Mouse (Mus musculus): ENCODE measurements around the gene Hnrnpab. TPM values are rescaled to one million over a fixed set of nuclear protein-coding genes. Genes with fewer than 3 reads are reported as not detected.
A peak's percentile ranks its signal among the peaks of the same experiment; 100 is the strongest.
"Not testable (repeated sequence)": the region's sequence is repeated elsewhere in the genome, so short reads cannot be mapped to it uniquely, and the experiment has no call there.

Hnrnpab gene
- polyA plus RNA-seq, 1 experiment: 101 TPM

DNA sequence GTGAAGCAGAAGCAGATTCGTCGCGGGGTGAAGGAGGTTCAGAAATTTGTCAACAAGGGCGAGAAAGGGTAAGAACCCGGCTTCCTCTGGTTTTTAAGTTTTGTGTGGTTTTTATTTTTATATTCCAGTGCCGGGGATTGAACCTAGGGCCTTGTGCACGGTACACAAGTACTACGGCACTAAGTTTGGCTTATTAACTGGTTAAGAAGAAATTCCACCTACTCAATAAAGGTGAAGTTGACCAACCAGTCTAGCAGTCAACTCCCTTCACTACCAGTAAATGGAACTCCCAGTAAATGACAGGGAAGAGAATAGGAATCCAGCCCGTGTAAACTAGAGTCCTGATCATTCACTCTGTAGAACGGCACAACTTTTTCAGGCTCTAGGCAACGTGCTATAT, 13.4 kb upstream of the Hnrnpab start:
- Histone ChIP-seq H3K4me3 (replicated peaks; ENCODE audit: insufficient read depth, low read depth, low read length) (peak overlapping the region; percentile 91), H3K4me1 (ENCODE audit: control insufficient read depth, insufficient read depth, low read length) (no peaks in the 10 kb centered on the region; the same call in 1 of the 2 replicates), H3K27ac (ENCODE audit: insufficient read depth, low read length) (no peak overlapping the region), H3K27me3 (ENCODE audit: control insufficient read depth, insufficient read depth, low read length) (no peaks in the 10 kb centered on the region)
- TF ChIP-seq CTCF (IDR thresholded peaks at IDR 0.05; ENCODE audit: borderline replicate concordance, insufficient read depth, low read depth, low read length): no peak
- no peak for TF ChIP-seq POLR2A (IDR thresholded peaks at IDR 0.05; ENCODE audit: borderline replicate concordance, insufficient read depth, low read length)
- DNase-seq: no peak
- 1% methylated on average over 11 of the region's 11 CpGs for WGBS

DNA sequence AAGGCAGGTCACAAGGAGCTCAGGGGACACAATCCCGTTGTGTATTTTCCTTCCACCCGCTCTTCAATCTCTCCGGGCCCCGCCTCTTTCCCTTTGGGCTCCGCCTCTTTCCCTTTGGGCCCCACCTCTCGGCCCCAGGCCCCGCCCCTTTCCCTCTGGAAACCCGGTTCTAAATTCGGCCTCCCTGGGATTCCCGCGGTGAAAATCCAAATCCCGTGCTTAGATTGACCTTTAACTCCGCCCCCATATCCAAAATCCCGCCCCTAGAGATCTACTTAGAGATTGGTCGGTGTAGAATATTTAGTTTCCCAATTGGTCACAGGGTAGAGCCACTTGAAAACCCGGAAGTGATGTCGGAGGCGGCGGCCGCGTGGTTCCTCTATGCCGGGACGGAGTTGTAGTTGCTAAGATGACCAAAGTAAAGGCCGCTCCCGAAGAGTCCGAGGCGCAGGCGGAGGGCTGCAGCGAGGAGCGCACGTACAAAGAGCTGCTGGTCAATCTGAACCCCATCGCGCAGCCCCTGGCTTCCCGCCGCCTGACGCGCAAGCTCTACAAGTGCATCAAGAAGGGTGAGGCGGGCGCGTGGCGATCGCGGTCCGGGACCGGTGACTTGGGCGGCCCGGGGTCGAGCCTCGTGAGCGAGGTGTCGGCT, 12.9 kb upstream of the Hnrnpab start, which contains the start of gene Nhp2:
TSS of gene Nhp2 (plus strand) at position 327 of the 652 bp plus-strand sequence.
- TF ChIP-seq POLR2A (IDR thresholded peaks at IDR 0.05; ENCODE audit: borderline replicate concordance, insufficient read depth, low read length) (peak; percentile 28; the same call in 1 of the 2 replicates), CTCF (IDR thresholded peaks at IDR 0.05; ENCODE audit: borderline replicate concordance, insufficient read depth, low read depth, low read length) (no peak)
- H3K27ac ChIP-seq (ENCODE audit: insufficient read depth, low read length): no peak within 1 kb of the TSS
- DNase-seq: peak; percentile 90 to 94
- no peaks in the 10 kb centered on the region; the same call in 1 of the 2 replicates for H3K4me1 ChIP-seq (ENCODE audit: control insufficient read depth, insufficient read depth, low read length)
- no peaks in the 10 kb centered on the region for H3K27me3 ChIP-seq (ENCODE audit: control insufficient read depth, insufficient read depth, low read length)
- WGBS: under 1% methylated on average over 51 of the region's 51 CpGs
- peak within 1 kb of the TSS; percentile 91 for H3K4me3 ChIP-seq (replicated peaks; ENCODE audit: insufficient read depth, low read depth, low read length)

DNA sequence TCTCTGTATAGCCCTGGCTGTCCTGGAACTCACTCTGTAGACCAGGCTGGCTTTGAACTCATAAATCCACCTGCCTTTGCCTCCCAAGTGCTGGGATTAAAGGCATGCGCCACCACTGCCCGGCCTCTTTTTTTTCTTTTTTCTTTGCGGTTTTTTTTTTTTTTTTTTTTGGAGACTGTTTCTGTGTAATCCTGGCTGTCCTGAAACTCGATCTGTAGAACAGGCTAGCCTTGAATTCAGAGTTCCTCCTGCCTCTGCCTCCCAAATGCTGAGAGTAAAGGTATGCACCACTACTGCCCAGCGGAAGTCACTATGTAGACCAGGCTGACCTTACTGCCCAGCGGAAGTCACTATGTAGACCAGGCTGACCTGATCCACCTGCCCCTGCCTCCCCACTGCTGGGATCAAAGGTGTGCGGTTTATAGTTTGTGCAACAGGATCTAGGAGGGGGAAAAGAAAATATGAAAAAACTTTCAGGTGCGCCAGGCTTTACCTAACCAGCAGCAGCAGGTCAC, 12.3 kb upstream of the Hnrnpab start:
- peak overlapping the region; percentile 59 for H3K4me3 ChIP-seq (replicated peaks; ENCODE audit: insufficient read depth, low read depth, low read length)
- H3K4me1 ChIP-seq (ENCODE audit: control insufficient read depth, insufficient read depth, low read length): no peaks in the 10 kb centered on the region; the same call in 1 of the 2 replicates
- TF ChIP-seq POLR2A (IDR thresholded peaks at IDR 0.05; ENCODE audit: borderline replicate concordance, insufficient read depth, low read length) (no peak), CTCF (IDR thresholded peaks at IDR 0.05; ENCODE audit: borderline replicate concordance, insufficient read depth, low read depth, low read length) (no peak)
- H3K27me3 ChIP-seq (ENCODE audit: control insufficient read depth, insufficient read depth, low read length): no peaks in the 10 kb centered on the region
- no peak for DNase-seq
- H3K27ac ChIP-seq (ENCODE audit: insufficient read depth, low read length): no peak overlapping the region
- WGBS: 54% methylated on average over 8 of the region's 8 CpGs

DNA sequence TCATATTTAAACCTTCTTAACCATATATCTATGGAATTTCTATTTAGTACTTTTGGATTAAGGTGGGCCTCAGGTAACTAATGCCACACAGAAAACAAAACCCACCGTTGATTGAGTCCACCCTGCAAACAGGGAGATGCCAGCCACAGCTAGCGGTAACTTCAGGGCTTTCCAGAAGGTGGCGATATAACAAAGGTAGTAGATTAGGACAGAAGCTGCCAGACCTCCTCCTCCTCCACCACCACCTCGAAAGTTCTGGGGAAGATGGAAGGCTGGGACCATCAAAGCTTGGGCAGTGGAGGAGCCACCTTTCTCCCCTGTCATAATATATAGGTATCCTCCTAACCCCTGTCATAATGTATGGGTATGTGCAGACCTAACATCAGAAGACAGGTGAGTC, 11.0 kb upstream of the Hnrnpab start:
- peak; percentile 92 for TF ChIP-seq CTCF (IDR thresholded peaks at IDR 0.05; ENCODE audit: borderline replicate concordance, insufficient read depth, low read depth, low read length)
- no peak for TF ChIP-seq POLR2A (IDR thresholded peaks at IDR 0.05; ENCODE audit: borderline replicate concordance, insufficient read depth, low read length)
- peak; percentile 72 to 73 for DNase-seq
- Histone ChIP-seq H3K4me1 (ENCODE audit: control insufficient read depth, insufficient read depth, low read length) (no peaks in the 10 kb centered on the region; the same call in 1 of the 2 replicates), H3K27me3 (ENCODE audit: control insufficient read depth, insufficient read depth, low read length) (no peaks in the 10 kb centered on the region), H3K27ac (ENCODE audit: insufficient read depth, low read length) (no peak overlapping the region), H3K4me3 (replicated peaks; ENCODE audit: insufficient read depth, low read depth, low read length) (no peak overlapping the region)
- WGBS: under 1% methylated on average over 4 of the region's 4 CpGs

DNA sequence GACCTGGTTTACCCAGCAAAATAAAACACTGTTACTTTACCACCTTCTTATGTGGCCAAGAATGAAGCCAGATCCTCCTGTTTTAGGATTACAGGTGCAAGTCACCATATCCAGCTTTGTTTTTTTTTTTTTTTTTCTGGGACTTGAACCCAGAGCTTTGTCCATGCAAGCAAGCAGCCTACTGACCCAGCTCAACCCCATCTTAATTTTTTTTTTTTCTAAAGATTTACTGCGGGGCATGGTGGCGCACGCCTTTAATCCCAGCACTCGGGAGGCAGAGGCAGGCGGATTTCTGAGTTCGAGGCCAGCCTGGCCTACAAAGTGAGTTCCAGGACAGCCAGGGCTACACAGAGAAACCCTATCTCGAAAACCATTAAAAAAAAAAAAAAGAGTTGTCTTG, 9.5 kb upstream of the Hnrnpab start:
- H3K4me3 ChIP-seq (replicated peaks; ENCODE audit: insufficient read depth, low read depth, low read length); H3K4me1 ChIP-seq (ENCODE audit: control insufficient read depth, insufficient read depth, low read length); H3K27ac ChIP-seq (ENCODE audit: insufficient read depth, low read length); H3K27me3 ChIP-seq (ENCODE audit: control insufficient read depth, insufficient read depth, low read length); DNase-seq: not testable (repeated sequence)
- WGBS: 88% methylated on average over 7 of the region's 7 CpGs

DNA sequence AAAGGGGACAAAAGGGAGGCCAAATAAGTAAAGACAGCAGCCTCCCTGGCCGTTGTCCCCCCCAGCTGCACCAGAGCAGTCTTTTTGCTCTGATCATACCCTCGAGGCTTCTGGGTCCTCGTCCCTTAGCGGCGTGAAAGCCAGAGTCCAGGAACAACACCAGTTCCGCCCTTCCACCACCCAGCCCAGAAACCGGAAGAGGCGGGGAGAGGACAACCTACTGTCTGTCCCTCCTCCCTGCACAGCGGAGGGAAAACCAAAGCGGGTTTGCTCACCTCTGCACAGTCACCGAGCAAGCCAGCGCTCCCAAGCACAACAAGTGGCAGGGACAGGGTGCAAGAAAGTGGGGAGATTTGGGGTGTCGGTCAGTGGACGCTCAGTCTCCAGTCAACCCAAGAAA, 9.0 kb upstream of the Hnrnpab start:
- TF ChIP-seq POLR2A (IDR thresholded peaks at IDR 0.05; ENCODE audit: borderline replicate concordance, insufficient read depth, low read length): peak; percentile 69; the same call in 1 of the 2 replicates
- TF ChIP-seq CTCF (IDR thresholded peaks at IDR 0.05; ENCODE audit: borderline replicate concordance, insufficient read depth, low read depth, low read length): no peak
- peak overlapping the region; percentile 50 for H3K4me3 ChIP-seq (replicated peaks; ENCODE audit: insufficient read depth, low read depth, low read length)
- H3K27me3 ChIP-seq (ENCODE audit: control insufficient read depth, insufficient read depth, low read length): no peaks in the 10 kb centered on the region
- DNase-seq: peak; percentile 43 to 49
- H3K4me1 ChIP-seq (ENCODE audit: control insufficient read depth, insufficient read depth, low read length): no peaks in the 10 kb centered on the region; the same call in 1 of the 2 replicates
- WGBS: 6% methylated on average over 14 of the region's 14 CpGs
- H3K27ac ChIP-seq (ENCODE audit: insufficient read depth, low read length): no peak overlapping the region

DNA sequence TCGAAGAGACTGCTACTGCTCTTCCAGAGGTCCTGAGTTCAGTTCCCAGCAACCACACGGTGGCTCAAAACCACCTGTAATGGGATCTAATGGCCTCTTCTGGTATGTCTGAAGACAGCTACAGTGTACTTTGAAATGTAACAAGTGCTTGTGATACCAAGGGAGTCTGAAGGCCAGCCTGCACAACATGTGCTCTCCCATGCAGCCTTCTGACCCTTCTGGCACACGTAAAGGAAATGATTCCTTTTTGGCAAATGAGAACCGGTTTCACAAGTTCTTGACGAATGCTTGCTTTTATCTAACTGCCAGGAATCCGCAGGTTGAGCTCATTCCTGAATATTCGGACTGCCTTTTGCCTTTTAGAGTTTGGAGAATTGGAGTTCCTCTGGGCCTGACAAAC, 8.5 kb upstream of the Hnrnpab start:
- Histone ChIP-seq H3K4me1 (ENCODE audit: control insufficient read depth, insufficient read depth, low read length) (no peaks in the 10 kb centered on the region; the same call in 1 of the 2 replicates), H3K4me3 (replicated peaks; ENCODE audit: insufficient read depth, low read depth, low read length) (peak overlapping the region; percentile 50), H3K27ac (ENCODE audit: insufficient read depth, low read length) (no peak overlapping the region), H3K27me3 (ENCODE audit: control insufficient read depth, insufficient read depth, low read length) (no peaks in the 10 kb centered on the region)
- WGBS: 32% methylated on average over 7 of the region's 7 CpGs
- TF ChIP-seq POLR2A (IDR thresholded peaks at IDR 0.05; ENCODE audit: borderline replicate concordance, insufficient read depth, low read length) (no peak), CTCF (IDR thresholded peaks at IDR 0.05; ENCODE audit: borderline replicate concordance, insufficient read depth, low read depth, low read length) (no peak)
- no peak for DNase-seq

DNA sequence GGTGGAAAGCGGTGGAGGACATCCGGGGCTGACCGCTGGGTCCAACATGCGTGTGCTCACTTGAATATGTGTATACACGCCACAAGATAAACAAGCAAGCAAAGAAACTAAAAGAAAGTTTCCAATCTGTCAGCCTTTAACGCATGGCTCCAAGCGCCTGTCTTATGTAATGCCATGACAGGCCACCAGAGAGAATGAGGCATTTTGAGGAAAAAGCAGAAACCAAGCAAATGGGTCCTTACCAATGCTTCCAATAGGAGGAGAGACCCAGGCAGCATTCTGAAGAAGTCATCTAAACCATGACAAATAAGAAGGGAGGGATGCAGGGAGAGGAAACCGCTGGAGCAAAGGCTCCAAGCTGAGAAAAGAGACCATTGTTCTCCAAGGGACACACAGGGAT, 7.6 kb upstream of the Hnrnpab start:
- TF ChIP-seq POLR2A (IDR thresholded peaks at IDR 0.05; ENCODE audit: borderline replicate concordance, insufficient read depth, low read length): no peak
- TF ChIP-seq CTCF (IDR thresholded peaks at IDR 0.05; ENCODE audit: borderline replicate concordance, insufficient read depth, low read depth, low read length): no peak
- no peaks in the 10 kb centered on the region for H3K27me3 ChIP-seq (ENCODE audit: control insufficient read depth, insufficient read depth, low read length)
- 79% methylated on average over 8 of the region's 8 CpGs for WGBS
- H3K4me1 ChIP-seq (ENCODE audit: control insufficient read depth, insufficient read depth, low read length): no peaks in the 10 kb centered on the region; the same call in 1 of the 2 replicates
- DNase-seq: no peak
- H3K27ac ChIP-seq (ENCODE audit: insufficient read depth, low read length): no peak overlapping the region
- no peak overlapping the region for H3K4me3 ChIP-seq (replicated peaks; ENCODE audit: insufficient read depth, low read depth, low read length)

DNA sequence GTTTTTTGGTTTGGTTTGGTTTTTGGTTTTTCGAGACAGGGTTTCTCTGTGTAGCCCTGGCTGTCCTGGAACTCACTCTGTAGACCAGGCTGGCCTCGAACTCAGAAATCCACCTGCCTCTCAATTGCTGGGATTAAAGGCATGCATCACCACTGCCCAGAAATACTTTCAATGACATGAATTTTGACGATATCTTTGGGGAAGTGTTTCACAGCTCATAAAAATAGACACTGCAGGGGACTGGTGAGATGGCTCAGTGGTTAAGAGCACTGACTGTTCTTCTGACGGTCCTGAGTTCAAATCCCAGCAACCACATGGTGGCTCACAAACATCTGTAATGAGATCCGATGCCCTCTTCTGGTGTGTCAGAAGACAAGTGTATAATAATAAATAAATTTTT, 3.3 kb upstream of the Hnrnpab start:
- DNase-seq; H3K27me3 ChIP-seq (ENCODE audit: control insufficient read depth, insufficient read depth, low read length); H3K4me3 ChIP-seq (replicated peaks; ENCODE audit: insufficient read depth, low read depth, low read length); H3K27ac ChIP-seq (ENCODE audit: insufficient read depth, low read length); H3K4me1 ChIP-seq (ENCODE audit: control insufficient read depth, insufficient read depth, low read length): not testable (repeated sequence)
- WGBS: 85% methylated on average over 5 of the region's 5 CpGs

All from cerebellum, adult 2 months (tissue).